Mouse (Mus musculus) heart, adult 2 months (tissue): ENCODE measurements at regions not wholly inside any gene's neighbourhood (a gene's known extent, or its start where the extent isn't known, plus 50 kb on each side); places are given as distances from the start of the nearest gene placed in this dataset.

Source experiments
- CTCF ChIP-seq: fragments of 200-600 bp; IDR thresholded peaks from 2 replicates; pipeline ENCODE4 v1.8.1; 2022; ENCODE audit warnings: antibody characterized with exemption, mild to moderate bottlenecking, moderate library complexity
- POLR2A ChIP-seq: fragments of 200-500 bp; IDR thresholded peaks from 2 replicates; pipeline ENCODE4 v1.6.1; 2011; ENCODE audit warnings: mild to moderate bottlenecking, low read depth, low read length, control low read depth; ENCODE audit not compliant: insufficient read depth

DNA sequence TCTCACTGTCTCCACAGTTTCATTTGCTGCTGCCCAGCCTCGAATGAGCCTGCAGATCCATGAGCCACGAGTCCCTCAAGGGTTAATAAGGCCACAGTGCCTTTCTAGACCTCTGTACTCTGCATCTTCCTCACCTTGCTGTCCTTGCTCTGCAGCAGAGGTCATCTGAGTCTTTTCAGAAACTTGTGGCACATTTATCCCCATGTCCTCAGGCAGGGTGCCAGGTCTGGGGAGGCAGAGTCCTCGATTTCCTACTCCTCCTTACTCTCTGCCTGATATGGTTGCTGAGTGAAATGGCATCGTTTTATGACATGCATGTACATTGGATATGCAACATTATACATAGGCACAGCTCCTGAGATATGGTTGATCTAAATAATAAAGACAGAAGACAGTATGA lies 68.0 kb upstream of the Mitf start:
- TF ChIP-seq CTCF (no peak), POLR2A (no peak)
